Comparison of ENCODE assay signal across 15 mouse cellular contexts in the genomic region with DNA sequence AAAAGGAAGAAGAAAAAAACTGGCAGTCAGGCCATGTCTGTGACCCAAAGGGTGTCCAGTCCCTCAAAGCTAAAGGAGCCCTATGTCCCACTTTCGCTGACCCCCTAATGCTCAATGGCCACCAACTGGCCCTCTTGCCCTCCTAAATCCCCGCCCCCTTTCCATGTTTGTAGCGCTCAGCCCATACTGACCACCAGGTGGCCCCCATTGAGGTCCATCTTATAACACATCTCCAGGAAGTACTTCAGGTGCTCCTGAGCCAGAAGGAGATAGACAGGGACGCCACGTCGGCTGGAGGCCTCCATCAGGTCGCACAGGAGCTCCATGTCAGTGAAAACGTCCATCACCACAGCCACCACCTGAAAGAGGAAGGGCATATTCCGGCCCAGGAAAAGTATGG. TPM values are rescaled to one million over a fixed set of nuclear protein-coding genes. Genes with fewer than 3 reads are reported as not detected.
DNase-seq lines count a peak whose midpoint lies in the region; ATAC-seq and TF ChIP-seq lines count a peak whose summit lies in the region.
"Had no signal": no experiment of that assay in that cellular context is flagged by ENCODE, and none has a peak within 500 bp of the region (broad histone marks: within the 10 kb centered on the region; RNA-seq: fewer than 3 reads in every experiment).

No protein-coding gene starts in this region.

- H3K9ac ChIP-seq in hindbrain, postnatal 0 days (replicated peaks; ENCODE audit: low read length): no peak overlapping the region
- no peak overlapping the region for H3K9ac ChIP-seq in hindbrain, embryonic 12.5 days
- H3K9ac ChIP-seq: liver, embryonic 13.5 days had no signal

- H3K36me3 ChIP-seq in hindbrain, postnatal 0 days (ENCODE audit: insufficient read depth, low read length): no peaks in the 10 kb centered on the region
- no peaks in the 10 kb centered on the region for H3K36me3 ChIP-seq in hindbrain, embryonic 12.5 days
- H3K36me3 ChIP-seq: liver, embryonic 13.5 days had no signal

- H3K27me3 ChIP-seq in hindbrain, postnatal 0 days (ENCODE audit: insufficient read depth, low read length): no peaks in the 10 kb centered on the region
- 0 out of 2 replicates have a peak, but pooled peaks cover 2% of the 10 kb centered on the region for H3K27me3 ChIP-seq in hindbrain, embryonic 12.5 days

- H3K4me3 ChIP-seq in hindbrain, postnatal 0 days (ENCODE audit: low read length): no peak overlapping the region
- H3K4me3 ChIP-seq in hindbrain, embryonic 12.5 days: no peak overlapping the region
- H3K4me3 ChIP-seq: liver, embryonic 13.5 days; megakaryocyte, embryonic 14.5 days had no signal

- H3K4me2 ChIP-seq in hindbrain, postnatal 0 days (ENCODE audit: low read depth, low read length): no peak overlapping the region
- H3K4me2 ChIP-seq in hindbrain, embryonic 12.5 days (replicated peaks): no peak overlapping the region
- H3K4me2 ChIP-seq: liver, embryonic 13.5 days had no signal

- peak; percentile 53 for TF ChIP-seq CTCF in hindbrain, postnatal 0 days (IDR thresholded peaks at IDR 0.05; ENCODE audit: low read depth)

- ATAC-seq in hindbrain, postnatal 0 days: no peak
- no peak for ATAC-seq in hindbrain, embryonic 12.5 days (ENCODE audit: low FRiP score)
- ATAC-seq: inflammation-experienced regulatory T-cells, adult 6 months had no signal

- 64% methylated on average over 9 of the region's 9 CpGs for WGBS in hindbrain, postnatal 0 days
- 57% methylated on average over 9 of the region's 9 CpGs for WGBS in hindbrain, embryonic 12.5 days

- peaks cover 5% of the 10 kb centered on the region; the same call in 1 of the 2 replicates for H3K4me1 ChIP-seq in hindbrain, postnatal 0 days (ENCODE audit: insufficient read depth, low read length)
- H3K4me1 ChIP-seq in hindbrain, embryonic 12.5 days: peaks cover 10% of the 10 kb centered on the region

- H3K9me3 ChIP-seq in hindbrain, postnatal 0 days (ENCODE audit: low read length): no peaks in the 10 kb centered on the region
- no peaks in the 10 kb centered on the region for H3K9me3 ChIP-seq in hindbrain, embryonic 12.5 days (replicated peaks)
- H3K9me3 ChIP-seq: liver, embryonic 13.5 days; megakaryocyte, embryonic 14.5 days had no signal

- H3K27ac ChIP-seq in hindbrain, postnatal 0 days: no peak overlapping the region
- no peak overlapping the region for H3K27ac ChIP-seq in hindbrain, embryonic 12.5 days
- H3K27ac ChIP-seq: liver, embryonic 13.5 days had no signal

- DNase-seq in hindbrain, postnatal 0 days (ENCODE audit: low spot score): no peak
- DNase-seq in lung, postnatal 10 days: peak; percentile 40
- DNase-seq in lung, adult 18-20 months: no peak
- DNase-seq in R1 (ENCODE audit: low read depth, low spot score): peak; percentile 47
- DNase-seq in yolk sac, embryonic 10.5 days (ENCODE audit: low spot score): peak; percentile 32
- DNase-seq in urinary bladder, postnatal 10 days (ENCODE audit: low spot score): no peak
- no peak for DNase-seq in layer of hippocampus, adult 11-12 months (ENCODE audit: low spot score)
- DNase-seq: cerebellum, postnatal 25 days; heart, postnatal 14 days; liver, embryonic 13.5 days; right cerebral cortex, postnatal 4 days had no signal

RNA-seq across cellular contexts. Expression of a gene that starts 3.4 kb away (rescaled TPM):
- not detected in 2 replicates for total RNA-seq in hindbrain, postnatal 0 days (2014; rRNA removed)
- 0.10 and 0.15 TPM in 2 replicates for polyA plus RNA-seq in hindbrain, postnatal 0 days (2015; fragmentation: Nextera tagmentation; extraction: Ambion mirVana)
- 0.41 and 0.46 TPM in 2 replicates for polyA plus RNA-seq in hindbrain, embryonic 12.5 days (2016; fragmentation: Nextera tagmentation; extraction: Ambion mirVana)
- total RNA-seq: heart, postnatal 14 days had no signal
- polyA plus RNA-seq: gonadal fat pad, adult 2 months; inflammation-experienced regulatory T-cells, adult 6 months had no signal

RNA-seq across cellular contexts. Expression of a gene that starts 4.6 kb away (rescaled TPM):
- total RNA-seq in hindbrain, postnatal 0 days (2014; rRNA removed): 105 and 110 TPM in 2 replicates
- 138 and 144 TPM in 2 replicates for polyA plus RNA-seq in hindbrain, postnatal 0 days (2015; fragmentation: Nextera tagmentation; extraction: Ambion mirVana)
- 151 and 160 TPM in 2 replicates for polyA plus RNA-seq in hindbrain, embryonic 12.5 days (2016; fragmentation: Nextera tagmentation; extraction: Ambion mirVana)

RNA-seq across cellular contexts. Expression of a gene that starts 12.1 kb away (rescaled TPM):
- 31.9 and 35.4 TPM in 2 replicates for total RNA-seq in hindbrain, postnatal 0 days (2014; rRNA removed)
- 52.2 and 53.4 TPM in 2 replicates for polyA plus RNA-seq in hindbrain, postnatal 0 days (2015; fragmentation: Nextera tagmentation; extraction: Ambion mirVana)
- polyA plus RNA-seq in hindbrain, embryonic 12.5 days (2016; fragmentation: Nextera tagmentation; extraction: Ambion mirVana): 17.1 and 17.3 TPM in 2 replicates

RNA-seq across cellular contexts. Expression of a gene that starts 56.2 kb away (rescaled TPM):
- 161 and 179 TPM in 2 replicates for total RNA-seq in hindbrain, postnatal 0 days (2014; rRNA removed)
- 12.2 and 12.4 TPM in 2 replicates for polyA plus RNA-seq in hindbrain, postnatal 0 days (2015; fragmentation: Nextera tagmentation; extraction: Ambion mirVana)
- polyA plus RNA-seq in hindbrain, embryonic 12.5 days (2016; fragmentation: Nextera tagmentation; extraction: Ambion mirVana): 5.3 and 6.0 TPM in 2 replicates
- polyA plus RNA-seq: inflammation-experienced regulatory T-cells, adult 6 months; liver, embryonic 13.5 days had no signal

Comparison
In these comparisons a context has a peak if more than half of its experiments do, and no peak if none do; other contexts are left out.
1. DNase-seq: peak in lung, postnatal 10 days (single experiment), R1 (single experiment) and yolk sac, embryonic 10.5 days (single experiment); none in hindbrain, postnatal 0 days (single experiment), lung, adult 18-20 months (0 of 2), urinary bladder, postnatal 10 days (single experiment) and layer of hippocampus, adult 11-12 months (single experiment).